Mouse (Mus musculus): ENCODE results near the gene Twf2.

DNA sequence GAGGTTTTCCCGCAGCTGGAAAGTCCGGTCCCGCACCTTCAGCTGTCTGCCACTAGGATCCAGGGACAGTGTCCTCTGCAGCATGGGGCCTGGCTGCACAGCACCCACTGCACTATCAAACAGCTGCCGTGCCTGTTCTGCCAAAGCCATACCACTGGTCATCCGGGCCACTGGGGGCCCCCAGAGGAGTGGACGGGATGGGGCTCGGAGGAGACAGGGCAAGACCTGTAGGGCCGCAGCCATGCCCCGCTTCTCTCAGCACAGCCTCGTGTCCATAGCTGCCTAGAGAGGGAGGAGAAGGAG, 45.3 kb upstream of the Twf2 start:
- TF ChIP-seq CTCF (IDR thresholded peaks at IDR 0.05) (no peak; the same call in 1 of the 2 replicates), EP300 (IDR thresholded peaks at IDR 0.05) (no peak)

Measured in lung, postnatal 0 days (tissue).